ENCODE assay signal across 9 mouse cellular contexts in the genomic region with DNA sequence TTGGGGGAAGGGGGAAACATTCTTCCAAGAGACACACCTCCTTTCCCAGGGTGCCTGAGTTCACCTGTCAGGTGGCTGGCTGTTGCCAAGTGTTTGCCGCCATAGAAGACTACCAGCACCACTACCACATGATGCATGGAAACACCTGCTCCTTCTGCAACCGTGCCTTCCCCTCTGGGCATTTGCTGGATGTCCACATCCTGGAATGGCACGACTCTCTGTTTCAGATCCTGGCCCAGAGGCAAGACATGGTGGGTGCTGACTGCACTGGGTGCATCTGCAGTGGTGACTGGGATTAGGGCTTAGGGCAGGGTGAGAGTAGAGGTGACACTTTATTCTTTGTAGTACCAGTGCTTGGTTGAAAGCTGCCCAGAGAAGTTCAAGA. TPM values are rescaled to one million over a fixed set of nuclear protein-coding genes. Genes with fewer than 3 reads are reported as not detected.
DNase-seq lines count a peak whose midpoint lies in the region; ATAC-seq and TF ChIP-seq lines count a peak whose summit lies in the region.
"Had no signal": no experiment of that assay in that cellular context is flagged by ENCODE, and none has a peak within 500 bp of the region (broad histone marks: within the 10 kb centered on the region; RNA-seq: fewer than 3 reads in every experiment).

No protein-coding gene starts in this region.

- peak overlapping the region; percentile 89 for H3K4me2 ChIP-seq in forebrain, postnatal 0 days (ENCODE audit: low read depth)
- H3K4me2 ChIP-seq in liver, postnatal 0 days (ENCODE audit: low read depth, low read length), result peak overlapping the region; percentile 82

- H3K4me1 ChIP-seq in E14TG2a.4 (replicated peaks; ENCODE audit: low read depth, low read length), result peaks cover 24% of the 10 kb centered on the region
- peaks cover 11% of the 10 kb centered on the region for H3K4me1 ChIP-seq in forebrain, postnatal 0 days (ENCODE audit: insufficient read depth)
- peaks cover 16% of the 10 kb centered on the region for H3K4me1 ChIP-seq in liver, postnatal 0 days (ENCODE audit: insufficient read depth)

- intact Hi-C loops in gastrocnemius, adult 2 months (cut with DNase I), result loop anchor here (5.0 kb wide), 1 partner anchor 80 kb away; a partner anchor contains a TSS
- intact Hi-C loops in gastrocnemius, postnatal 36 days (cut with DNase I), result no loop called here
- intact Hi-C loops in left cerebral cortex, postnatal 10 days (cut with DNase I), result no loop called here

- no peak for ATAC-seq in forebrain, postnatal 0 days
- ATAC-seq in liver, postnatal 0 days, result no peak

- H3K27ac ChIP-seq in gastrocnemius, adult 2 months, result no peak overlapping the region
- H3K27ac ChIP-seq in forebrain, postnatal 0 days (ENCODE audit: low read depth, low read length), result no peak overlapping the region
- H3K27ac ChIP-seq in liver, postnatal 0 days (ENCODE audit: low read depth), result no peak overlapping the region

- no peak for DNase-seq in gastrocnemius, adult 2 months
- DNase-seq in gastrocnemius, postnatal 36 days, result no peak
- DNase-seq in forebrain, postnatal 0 days, result no peak
- no peak for DNase-seq in liver, postnatal 0 days
- DNase-seq in urinary bladder, postnatal 14 days (ENCODE audit: low spot score), result no peak
- no peak for DNase-seq in left cerebral cortex, postnatal 10 days (ENCODE audit: extremely low spot score in 1 of 2, low spot score in 2 of 2)
- no peak for DNase-seq in embryo, embryonic 10.5 days (ENCODE audit: low spot score)

- 67% methylated on average over 3 of the region's 3 CpGs for WGBS in forebrain, postnatal 0 days
- WGBS in liver, postnatal 0 days (ENCODE audit: insufficient replicate concordance), result 64% methylated on average over 3 of the region's 3 CpGs

- peak overlapping the region; percentile 84 for H3K4me3 ChIP-seq in gastrocnemius, adult 2 months
- peak overlapping the region; percentile 95 for H3K4me3 ChIP-seq in E14TG2a.4 (replicated peaks; ENCODE audit: low read length)
- peak overlapping the region; percentile 89 for H3K4me3 ChIP-seq in forebrain, postnatal 0 days (ENCODE audit: low read depth, low read length)
- peak overlapping the region; percentile 75 for H3K4me3 ChIP-seq in liver, postnatal 0 days (ENCODE audit: low read depth, low read length)

- no peak for TF ChIP-seq CTCF in gastrocnemius, adult 2 months (IDR thresholded peaks at IDR 0.05)
- no peak for TF ChIP-seq CTCF in E14TG2a.4 (conservative IDR thresholded peaks at IDR 0.05; ENCODE audit: low read length)
- no peak for TF ChIP-seq CTCF in forebrain, postnatal 0 days (IDR thresholded peaks at IDR 0.05; ENCODE audit: low read depth)
- no peak for TF ChIP-seq CTCF in liver, postnatal 0 days (IDR thresholded peaks at IDR 0.05; ENCODE audit: low read depth)

- no peak for TF ChIP-seq EP300 in liver, postnatal 0 days (IDR thresholded peaks at IDR 0.05; ENCODE audit: low read depth)

- peak overlapping the region; percentile 93 for H3K9ac ChIP-seq in forebrain, postnatal 0 days
- H3K9ac ChIP-seq in liver, postnatal 0 days (replicated peaks), result peak overlapping the region; percentile 83; the same call in 1 of the 2 replicates

- peaks cover 17% of the 10 kb centered on the region; the same call in 1 of the 2 replicates for H3K9me3 ChIP-seq in E14TG2a.4 (ENCODE audit: low read length)
- no peaks in the 10 kb centered on the region for H3K9me3 ChIP-seq in forebrain, postnatal 0 days (ENCODE audit: low read length)
- H3K9me3 ChIP-seq in liver, postnatal 0 days (ENCODE audit: low read length), result no peaks in the 10 kb centered on the region

- no peaks in the 10 kb centered on the region for H3K27me3 ChIP-seq in E14TG2a.4 (ENCODE audit: insufficient read depth, low read length)
- H3K27me3 ChIP-seq in forebrain, postnatal 0 days (ENCODE audit: insufficient read depth, low read length), result no peaks in the 10 kb centered on the region
- no peaks in the 10 kb centered on the region for H3K27me3 ChIP-seq in liver, postnatal 0 days (ENCODE audit: insufficient read depth, low read length)

- H3K36me3 ChIP-seq in E14TG2a.4 (ENCODE audit: insufficient read depth, low read length), result peaks cover 66% of the 10 kb centered on the region
- peaks cover 27% of the 10 kb centered on the region for H3K36me3 ChIP-seq in forebrain, postnatal 0 days (ENCODE audit: insufficient read depth)
- H3K36me3 ChIP-seq in liver, postnatal 0 days (replicated peaks; ENCODE audit: insufficient read depth, low read length), result peaks cover 20% of the 10 kb centered on the region

RNA-seq across cellular contexts. Expression of a gene that starts 0.7 kb away (rescaled TPM):
- 10 to 100 TPM; 19.7 to 23.5 TPM for total RNA-seq in gastrocnemius, adult 2 months (2021)
- 10 to 100 TPM; 16.8 to 19.2 TPM for total RNA-seq in gastrocnemius, postnatal 36 days (2021)
- total RNA-seq in forebrain, postnatal 0 days (2014; rRNA removed), result 67.3 and 79.8 TPM in 2 replicates
- polyA plus RNA-seq in forebrain, postnatal 0 days (2015; fragmentation: Nextera tagmentation; extraction: Ambion mirVana), result 57.8 and 68.1 TPM in 2 replicates
- polyA plus RNA-seq in liver, postnatal 0 days (2015; fragmentation: Nextera tagmentation; extraction: Ambion mirVana), result 14.2 and 16.0 TPM in 2 replicates
- 10 to 100 TPM; 40.9 to 44.2 TPM for total RNA-seq in left cerebral cortex, postnatal 10 days (2021)

RNA-seq across cellular contexts. Expression of a gene that starts 1.0 kb away (rescaled TPM):
- 1 to 10 TPM; 8.4 to 8.6 TPM for total RNA-seq in gastrocnemius, adult 2 months (2021)
- 1 to 10 TPM; 7.7 to 8.2 TPM for total RNA-seq in gastrocnemius, postnatal 36 days (2021)
- 49.8 and 56.1 TPM in 2 replicates for total RNA-seq in forebrain, postnatal 0 days (2014; rRNA removed)
- 66.1 and 74.3 TPM in 2 replicates for polyA plus RNA-seq in forebrain, postnatal 0 days (2015; fragmentation: Nextera tagmentation; extraction: Ambion mirVana)
- 10.5 and 10.7 TPM in 2 replicates for polyA plus RNA-seq in liver, postnatal 0 days (2015; fragmentation: Nextera tagmentation; extraction: Ambion mirVana)
- 10 to 100 TPM; 23.8 to 26.9 TPM for total RNA-seq in left cerebral cortex, postnatal 10 days (2021)

RNA-seq across cellular contexts. Expression of a gene that starts 11.7 kb away (rescaled TPM):
- not detected for total RNA-seq in gastrocnemius, adult 2 months (2021)
- total RNA-seq in gastrocnemius, postnatal 36 days (2021), result not detected
- 0.48 and 1.2 TPM in 2 replicates for total RNA-seq in forebrain, postnatal 0 days (2014; rRNA removed)
- 0.53 and 1.5 TPM in 2 replicates for polyA plus RNA-seq in forebrain, postnatal 0 days (2015; fragmentation: Nextera tagmentation; extraction: Ambion mirVana)
- polyA plus RNA-seq in liver, postnatal 0 days (2015; fragmentation: Nextera tagmentation; extraction: Ambion mirVana), result not detected in 2 replicates
- under 1 TPM; 0.22 to 0.47 TPM for total RNA-seq in left cerebral cortex, postnatal 10 days (2021)
- total RNA-seq: common myeloid progenitor, adult 5-6 weeks had no signal

RNA-seq across cellular contexts. Expression of a gene that starts 44.8 kb away (rescaled TPM):
- under 1 TPM; 0.39 to 0.43 TPM for total RNA-seq in gastrocnemius, adult 2 months (2021)
- under 1 TPM; 0.74 to 0.89 TPM for total RNA-seq in gastrocnemius, postnatal 36 days (2021)
- total RNA-seq in forebrain, postnatal 0 days (2014; rRNA removed), result 2.6 and 3.4 TPM in 2 replicates
- polyA plus RNA-seq in forebrain, postnatal 0 days (2015; fragmentation: Nextera tagmentation; extraction: Ambion mirVana), result 0.47 TPM in 2 replicates
- 1.2 and 1.8 TPM in 2 replicates for polyA plus RNA-seq in liver, postnatal 0 days (2015; fragmentation: Nextera tagmentation; extraction: Ambion mirVana)
- under 1 TPM; 0.81 to 0.89 TPM for total RNA-seq in left cerebral cortex, postnatal 10 days (2021)

RNA-seq across cellular contexts. Expression of a gene that starts 45.2 kb away (rescaled TPM):
- under 1 TPM in 1 of 2 experiments, not detected in 1; 0.20 TPM for total RNA-seq in gastrocnemius, adult 2 months (2021)
- total RNA-seq in gastrocnemius, postnatal 36 days (2021), result under 1 TPM in 1 of 2 experiments, not detected in 1; 0.33 TPM
- total RNA-seq in forebrain, postnatal 0 days (2014; rRNA removed), result 259 and 284 TPM in 2 replicates
- polyA plus RNA-seq in forebrain, postnatal 0 days (2015; fragmentation: Nextera tagmentation; extraction: Ambion mirVana), result 348 and 396 TPM in 2 replicates
- polyA plus RNA-seq in liver, postnatal 0 days (2015; fragmentation: Nextera tagmentation; extraction: Ambion mirVana), result 0.29 and 0.47 TPM in 2 replicates
- 100 to 1,000 TPM; 222 to 234 TPM for total RNA-seq in left cerebral cortex, postnatal 10 days (2021)
- total RNA-seq: common myeloid progenitor, adult 5-6 weeks had no signal
